Mouse (Mus musculus) limb, embryonic 12.5 days (tissue): Measurements from ENCODE around the gene Gm20388. TPM values are rescaled to one million over a fixed set of nuclear protein-coding genes. Genes with fewer than 3 reads are reported as not detected.

Source experiments
- ATAC-seq: fragments of 200-750 bp; cut with Nextera tagmentation; 2 replicates; pipeline ENCODE4 v1.8.0; 2017; ENCODE audit warnings: low read depth, moderate TSS enrichment; ENCODE audit not compliant: insufficient number of reproducible peaks, insufficient read depth, low FRiP score, low TSS enrichment
- H3K27ac ChIP-seq: fragments of 300-500 bp; sonication (generic); 2 replicates; pipeline ENCODE4 v1.5.1; 2016; ENCODE audit warnings: mild to moderate bottlenecking, moderate library complexity
- H3K27me3 ChIP-seq: fragments of 300-500 bp; sonication (generic); 2 replicates; pipeline ENCODE4 v1.6.1; 2016; ENCODE audit warnings: mild to moderate bottlenecking, moderate library complexity
- H3K36me3 ChIP-seq: fragments of 300-500 bp; sonication (generic); 2 replicates; pipeline ENCODE4 v1.6.1; 2016; ENCODE audit warnings: mild to moderate bottlenecking, moderate library complexity
- H3K4me1 ChIP-seq: fragments of 300-500 bp; sonication (generic); replicated peaks from 2 replicates; pipeline ENCODE4 v1.6.1; 2016
- H3K4me2 ChIP-seq: fragments of 300-500 bp; sonication (generic); 2 replicates; pipeline ENCODE4 v1.6.1; 2016; ENCODE audit warnings: mild to moderate bottlenecking, moderate library complexity
- H3K4me3 ChIP-seq: fragments of 300-500 bp; sonication (generic); replicated peaks from 2 replicates; pipeline ENCODE4 v1.5.1; 2016; ENCODE audit warnings: mild to moderate bottlenecking
- H3K9ac ChIP-seq: fragments of 300-500 bp; sonication (generic); replicated peaks from 2 replicates; pipeline ENCODE4 v1.6.1; 2016; ENCODE audit warnings: mild to moderate bottlenecking, moderate library complexity
- H3K9me3 ChIP-seq: fragments of 300-500 bp; sonication (generic); 2 replicates; pipeline ENCODE4 v1.6.1; 2016; ENCODE audit warnings: mild to moderate bottlenecking, moderate library complexity
- WGBS: fragments of 180-500 bp; shearing (Covaris S2); methylation state at CpG from one replicate; pipeline ENCODE4 v1.1.7; 2016; 5-methylcytosine and 5-hydroxymethylcytosine counted together
- polyA plus RNA-seq: library from polyadenylated mRNA; unstranded; fragments of >200 nt; fragmentation: Nextera tagmentation; extraction: Ambion mirVana; gene quantifications from 2 replicates; pipeline ENCODE4 v1.2.1, GENCODE M21; 2016

The Gm20388 gene
- polyA plus RNA-seq, 1 experiment from 2014 or later, result not detected

GRCm38 (mm10) chr8:124201706-124202105 is 4291.1 kb downstream of the Gm20388 start:
- no peak overlapping the region for H3K27ac ChIP-seq
- H3K36me3 ChIP-seq, result no peaks in the 10 kb centered on the region
- peaks cover 7% of the 10 kb centered on the region for H3K4me1 ChIP-seq
- ATAC-seq, result no peak
- no peak overlapping the region for H3K4me3 ChIP-seq
- H3K9ac ChIP-seq, result no peak overlapping the region
- no peaks in the 10 kb centered on the region for H3K9me3 ChIP-seq
- no peaks in the 10 kb centered on the region; the same call in 1 of the 2 replicates for H3K27me3 ChIP-seq
- WGBS, result 86% methylated on average over 8 of the region's 8 CpGs
- H3K4me2 ChIP-seq, result no peak overlapping the region

DNA sequence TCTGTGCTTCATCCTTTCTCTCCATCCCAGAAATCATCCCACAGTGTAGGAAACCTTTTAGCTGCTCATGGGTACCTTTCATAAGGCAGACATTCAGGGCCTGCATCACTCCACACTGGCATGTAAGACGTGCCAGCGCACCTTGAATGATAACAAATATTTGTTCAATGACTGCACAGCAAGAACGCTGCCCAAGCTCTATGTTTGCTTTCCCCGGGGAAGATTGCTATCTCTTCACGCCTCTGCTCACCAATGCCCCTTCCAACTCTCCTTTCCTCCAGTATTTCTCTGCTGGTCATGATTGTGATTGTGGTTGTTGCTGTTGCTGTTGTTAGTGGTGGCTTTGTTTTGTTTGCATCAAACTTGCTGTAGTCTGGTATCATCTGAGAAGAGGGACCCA is 4292.3 kb downstream of the Gm20388 start:
- no peaks in the 10 kb centered on the region for H3K9me3 ChIP-seq
- 91% methylated on average over 5 of the region's 5 CpGs for WGBS

DNA sequence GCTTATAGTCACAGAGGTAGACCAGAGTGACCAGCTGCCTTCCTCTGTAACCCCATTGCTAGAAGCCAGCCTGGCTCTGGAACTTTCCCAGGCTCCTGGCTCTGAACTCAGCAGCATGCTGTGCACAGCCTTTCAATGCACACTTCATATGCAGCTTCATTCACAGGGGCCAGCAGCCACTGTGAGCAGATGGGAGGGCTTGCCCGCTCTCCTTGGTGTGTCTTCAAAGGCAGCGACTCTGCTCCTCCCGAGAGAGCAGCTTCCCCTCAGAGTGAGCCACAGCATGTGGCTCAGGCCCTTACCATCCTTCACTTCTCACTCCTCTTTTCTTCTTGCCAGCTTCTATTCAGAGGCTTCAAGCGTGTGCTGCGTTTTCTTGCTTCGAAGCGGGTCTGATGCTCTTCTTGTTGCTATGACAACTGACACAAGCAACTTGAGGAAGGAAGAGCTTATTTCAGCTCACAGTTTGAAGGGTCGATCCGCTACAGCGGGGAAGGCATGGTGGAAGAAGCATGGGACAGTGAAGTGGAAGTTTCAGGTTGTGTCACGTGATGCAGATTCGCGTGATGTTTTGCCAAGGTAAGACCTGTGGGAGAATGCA is 4293.5 kb downstream of the Gm20388 start:
- Histone ChIP-seq H3K9me3 (no peaks in the 10 kb centered on the region), H3K4me2 (no peak overlapping the region), H3K27me3 (no peaks in the 10 kb centered on the region; the same call in 1 of the 2 replicates), H3K9ac (no peak overlapping the region), H3K4me3 (no peak overlapping the region), H3K4me1 (no peaks in the 10 kb centered on the region), H3K36me3 (no peaks in the 10 kb centered on the region), H3K27ac (no peak overlapping the region)
- WGBS, result 89% methylated on average over 13 of the region's 13 CpGs
- no peak for ATAC-seq

More for the DNA sequence above, 4292.3 kb downstream of the Gm20388 start:
- Histone ChIP-seq H3K4me3 (no peak overlapping the region), H3K27me3 (no peaks in the 10 kb centered on the region; the same call in 1 of the 2 replicates), H3K36me3 (no peaks in the 10 kb centered on the region), H3K9ac (no peak overlapping the region), H3K4me1 (no peaks in the 10 kb centered on the region), H3K4me2 (no peak overlapping the region), H3K27ac (no peak overlapping the region)
- no peak for ATAC-seq

- Histone ChIP-seq H3K27me3 (no peaks in the 10 kb centered on the region; the same call in 1 of the 2 replicates), H3K4me2 (no peak overlapping the region), H3K36me3 (no peaks in the 10 kb centered on the region), H3K4me1 (no peaks in the 10 kb centered on the region), H3K27ac (no peak overlapping the region), H3K4me3 (no peak overlapping the region), H3K9ac (no peak overlapping the region), H3K9me3 (no peaks in the 10 kb centered on the region)
- WGBS, result 55% methylated on average over 2 of the region's 2 CpGs
- no peak for ATAC-seq
Observed at GRCm38 (mm10) chr8:124212148-124212547, 4301.5 kb downstream of the Gm20388 start.

- no peak for ATAC-seq
- Histone ChIP-seq H3K4me3 (no peak overlapping the region), H3K9ac (no peak overlapping the region), H3K9me3 (no peaks in the 10 kb centered on the region), H3K4me2 (no peak overlapping the region), H3K4me1 (peaks cover 19% of the 10 kb centered on the region), H3K27ac (no peak overlapping the region), H3K27me3 (no peaks in the 10 kb centered on the region; the same call in 1 of the 2 replicates), H3K36me3 (no peaks in the 10 kb centered on the region)
Observed at GRCm38 (mm10) chr8:124216951-124217350, 4306.3 kb downstream of the Gm20388 start.

DNA sequence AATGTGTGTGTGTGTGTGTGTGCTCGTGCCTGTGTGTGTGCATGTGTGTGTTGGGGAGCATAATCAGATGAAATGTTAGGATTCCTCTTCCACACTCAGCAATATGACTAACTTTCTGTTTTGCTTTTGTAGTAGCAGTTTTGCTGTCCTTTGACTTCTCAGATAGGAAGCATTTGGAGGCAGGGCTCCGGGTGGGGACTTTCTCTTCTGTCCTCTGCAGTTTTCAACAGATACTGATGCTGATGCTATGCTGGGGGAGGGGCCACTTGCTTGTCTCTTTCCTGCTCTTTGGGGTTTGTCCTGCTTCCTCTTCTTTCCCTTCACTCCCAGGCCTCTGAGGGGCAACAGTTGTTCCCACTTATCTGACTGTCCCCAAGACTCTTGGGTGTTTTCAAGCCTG is 4319.2 kb downstream of the Gm20388 start:
- Histone ChIP-seq H3K9ac (no peak overlapping the region), H3K4me1 (peaks cover 21% of the 10 kb centered on the region), H3K9me3 (no peaks in the 10 kb centered on the region), H3K27me3 (peaks cover 3% of the 10 kb centered on the region), H3K36me3 (no peaks in the 10 kb centered on the region), H3K4me3 (no peak overlapping the region), H3K27ac (no peak overlapping the region), H3K4me2 (no peak overlapping the region)
- WGBS, result 65% methylated on average over 2 of the region's 2 CpGs
- ATAC-seq, result no peak

DNA sequence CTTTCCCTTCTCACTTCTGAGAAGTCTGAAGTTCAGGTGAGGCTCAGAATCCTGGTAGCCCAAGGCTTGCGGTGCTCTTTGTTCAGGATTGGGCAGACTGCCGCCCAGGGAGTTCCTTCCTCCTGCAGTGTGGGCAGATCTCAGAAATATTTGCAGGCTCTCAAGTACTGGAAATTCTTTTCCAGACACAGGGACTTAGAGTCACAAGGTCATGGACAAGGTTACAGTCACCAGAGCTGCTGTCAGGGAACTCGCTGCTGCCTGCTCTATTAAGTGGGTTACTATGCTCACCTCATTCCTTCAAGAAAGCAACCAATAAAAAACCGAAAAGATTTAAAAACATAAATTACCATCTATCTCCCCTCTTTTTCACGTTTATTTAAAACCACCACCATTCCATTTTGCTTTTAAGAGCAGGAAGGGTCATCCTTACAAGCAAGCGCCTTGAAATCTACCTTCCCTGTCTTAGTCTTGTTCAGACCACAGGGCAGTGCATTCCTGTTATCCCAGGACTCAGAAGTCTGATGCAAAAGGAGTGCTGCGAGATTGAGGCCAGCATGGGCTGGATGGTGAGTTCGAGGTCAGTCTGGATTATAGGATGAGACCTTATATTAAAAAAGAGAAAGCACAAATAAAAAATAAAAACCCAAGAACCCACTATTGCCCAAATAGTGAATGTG is 4320.0 kb downstream of the Gm20388 start:
- Histone ChIP-seq H3K27ac (no peak overlapping the region), H3K4me2 (peak overlapping the region; percentile 98), H3K4me1 (peaks cover 21% of the 10 kb centered on the region), H3K36me3 (no peaks in the 10 kb centered on the region), H3K9me3 (no peaks in the 10 kb centered on the region), H3K4me3 (peak overlapping the region; percentile 91), H3K27me3 (peaks cover 3% of the 10 kb centered on the region), H3K9ac (no peak overlapping the region)
- ATAC-seq, result no peak; the same call in 1 of the 2 replicates
- 53% methylated on average over 8 of the region's 8 CpGs for WGBS

- peak within 1 kb of the TSS; percentile 72 for H3K27ac ChIP-seq
- H3K9me3 ChIP-seq, result no peaks in the 10 kb centered on the region
- WGBS, result under 1% methylated on average over 44 of the region's 53 CpGs
- peak; percentile 84 for ATAC-seq
- H3K4me2 ChIP-seq, result peak within 1 kb of the TSS; percentile 98
- peak within 1 kb of the TSS; percentile 91 for H3K4me3 ChIP-seq
- H3K9ac ChIP-seq, result peak within 1 kb of the TSS; percentile 88
- peaks cover 21% of the 10 kb centered on the region for H3K4me1 ChIP-seq
- no peaks in the 10 kb centered on the region for H3K36me3 ChIP-seq
- H3K27me3 ChIP-seq, result peaks cover 3% of the 10 kb centered on the region
Observed at GRCm38 (mm10) chr8:124231176-124231484, 4320.5 kb downstream of the Gm20388 start, which contains the start of gene Galnt2. Gene Galnt2 (plus strand): TSS chr8:124231391.

- under 1% methylated on average over 83 of the region's 83 CpGs for WGBS
- Histone ChIP-seq H3K27me3 (peaks cover 3% of the 10 kb centered on the region), H3K9ac (peak overlapping the region; percentile 88), H3K9me3 (no peaks in the 10 kb centered on the region), H3K4me3 (peak overlapping the region; percentile 91), H3K36me3 (no peaks in the 10 kb centered on the region), H3K4me1 (peaks cover 21% of the 10 kb centered on the region), H3K4me2 (peak overlapping the region; percentile 98), H3K27ac (peak overlapping the region; percentile 72)
- peak; percentile 74 for ATAC-seq
Observed at GRCm38 (mm10) chr8:124231485-124232279, 4321.0 kb downstream of the Gm20388 start.

- Histone ChIP-seq H3K36me3 (no peaks in the 10 kb centered on the region), H3K9me3 (no peaks in the 10 kb centered on the region), H3K27ac (no peak overlapping the region), H3K27me3 (peaks cover 3% of the 10 kb centered on the region), H3K4me3 (peak overlapping the region; percentile 91), H3K9ac (peak overlapping the region; percentile 88), H3K4me1 (peaks cover 21% of the 10 kb centered on the region), H3K4me2 (peak overlapping the region; percentile 98)
- ATAC-seq, result no peak
- WGBS, result 4% methylated on average over 18 of the region's 18 CpGs
Observed at GRCm38 (mm10) chr8:124232280-124232600, 4321.6 kb downstream of the Gm20388 start.

DNA sequence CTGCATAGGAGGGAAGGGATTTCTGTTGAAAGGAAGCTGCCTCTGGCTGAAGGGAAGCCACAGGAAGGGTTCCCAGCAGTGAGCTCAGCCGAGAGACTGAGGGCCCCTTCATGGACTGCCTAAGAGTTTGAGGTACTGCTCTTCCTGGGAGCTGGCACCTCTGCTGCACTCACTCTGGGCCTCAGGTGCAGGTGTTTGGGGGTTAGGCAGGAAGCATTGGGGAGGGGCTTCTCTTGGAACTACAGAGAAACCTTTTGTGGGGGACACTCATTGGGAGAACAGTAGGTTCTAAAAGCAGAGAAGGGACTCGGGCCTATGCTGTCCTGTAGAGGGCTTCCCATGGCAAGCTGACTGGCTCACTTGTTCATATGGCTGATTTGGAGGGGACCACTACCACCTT is 4323.9 kb downstream of the Gm20388 start:
- Histone ChIP-seq H3K27ac (no peak overlapping the region), H3K4me1 (peaks cover 30% of the 10 kb centered on the region), H3K9ac (no peak overlapping the region), H3K9me3 (no peaks in the 10 kb centered on the region), H3K4me3 (no peak overlapping the region), H3K27me3 (no peaks in the 10 kb centered on the region), H3K36me3 (no peaks in the 10 kb centered on the region), H3K4me2 (no peak overlapping the region)
- 64% methylated on average over 2 of the region's 2 CpGs for WGBS
- no peak for ATAC-seq
